Mouse (Mus musculus) megakaryocyte-erythroid progenitor cell, adult 5-6 weeks (primary cell): ENCODE measurements around the gene Efna1. TPM values are rescaled to one million over a fixed set of nuclear protein-coding genes. Genes with fewer than 3 reads are reported as not detected.

Source experiments
- ATAC-seq: replicated peaks from 2 replicates; pipeline ENCODE4 v1.8.0; 2016; ENCODE audit warnings: mild to moderate bottlenecking, inconsistent platforms; ENCODE audit not compliant: severe bottlenecking, poor library complexity, low FRiP score, low TSS enrichment
- total RNA-seq, 2 experiments: library from RNA; stranded (forward) in 1 of 2; stranded (reverse) in 1 of 2; fragments of 200-1000, 215-1000 nt in 1 of 2; fragments of >200 nt in 1 of 2; fragmentation: Nextera tagmentation in 1 of 2; gene quantifications; 2 replicates each; pipeline ENCODE4 v1.2.3; 2014 to 2017

Efna1 gene
- total RNA-seq (2014; fragmentation: Nextera tagmentation) = not detected in 2 replicates
- total RNA-seq (2017) = not detected in 2 replicates

- no peak for ATAC-seq
Measured at GRCm38 (mm10) chr3:89280606-89281511, at the start of gene Efna1. Efna1 (minus strand) TSS chr3:89281142.

- ATAC-seq = no peak
Measured at GRCm38 (mm10) chr3:89330346-89330745, 49.4 kb upstream of the Efna1 start.

DNA sequence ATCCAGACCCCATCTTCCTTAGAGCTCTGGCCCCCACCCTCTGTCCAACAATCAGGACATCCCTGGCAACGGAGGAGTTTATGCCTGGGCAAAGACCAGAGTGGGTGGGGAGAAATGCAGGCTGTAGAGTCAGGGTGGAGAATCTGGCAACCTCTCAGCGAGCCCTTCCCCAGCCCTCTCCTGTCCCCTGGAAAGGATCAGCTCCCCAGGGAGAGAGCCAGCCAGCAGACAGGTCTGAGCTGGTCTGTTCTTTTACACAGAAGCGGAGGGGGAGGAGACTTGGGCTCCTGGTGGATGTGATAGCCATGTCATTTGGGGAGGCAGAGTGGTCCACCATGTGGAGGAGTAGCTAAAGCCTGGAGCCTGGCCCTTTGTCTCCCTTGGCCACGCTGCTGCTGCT, 47.7 kb upstream of the Efna1 start:
- ATAC-seq = no peak

- no peak for ATAC-seq
Measured at GRCm38 (mm10) chr3:89327371-89327870, 46.5 kb upstream of the Efna1 start.

DNA sequence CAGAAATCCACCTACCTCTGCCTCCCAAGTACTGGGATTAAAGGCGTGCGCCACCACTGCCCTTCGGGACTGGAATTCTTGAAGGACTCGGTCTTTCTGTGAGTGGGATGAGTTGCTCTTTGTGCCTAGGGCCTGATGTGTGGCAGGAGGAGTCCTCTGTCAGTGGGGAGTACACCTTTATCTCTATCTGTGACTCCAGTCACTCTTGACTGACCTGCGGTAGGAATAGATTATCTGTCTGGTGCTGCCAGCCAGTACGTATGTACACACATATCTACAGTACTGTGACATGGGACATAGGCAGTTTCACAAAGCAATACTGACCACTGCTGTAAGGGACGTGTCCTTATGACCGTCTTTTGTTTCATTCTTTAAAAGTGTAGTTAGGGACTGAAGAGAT, 44.9 kb upstream of the Efna1 start:
- ATAC-seq = peak; percentile 55; the same call in 1 of the 2 replicates

DNA sequence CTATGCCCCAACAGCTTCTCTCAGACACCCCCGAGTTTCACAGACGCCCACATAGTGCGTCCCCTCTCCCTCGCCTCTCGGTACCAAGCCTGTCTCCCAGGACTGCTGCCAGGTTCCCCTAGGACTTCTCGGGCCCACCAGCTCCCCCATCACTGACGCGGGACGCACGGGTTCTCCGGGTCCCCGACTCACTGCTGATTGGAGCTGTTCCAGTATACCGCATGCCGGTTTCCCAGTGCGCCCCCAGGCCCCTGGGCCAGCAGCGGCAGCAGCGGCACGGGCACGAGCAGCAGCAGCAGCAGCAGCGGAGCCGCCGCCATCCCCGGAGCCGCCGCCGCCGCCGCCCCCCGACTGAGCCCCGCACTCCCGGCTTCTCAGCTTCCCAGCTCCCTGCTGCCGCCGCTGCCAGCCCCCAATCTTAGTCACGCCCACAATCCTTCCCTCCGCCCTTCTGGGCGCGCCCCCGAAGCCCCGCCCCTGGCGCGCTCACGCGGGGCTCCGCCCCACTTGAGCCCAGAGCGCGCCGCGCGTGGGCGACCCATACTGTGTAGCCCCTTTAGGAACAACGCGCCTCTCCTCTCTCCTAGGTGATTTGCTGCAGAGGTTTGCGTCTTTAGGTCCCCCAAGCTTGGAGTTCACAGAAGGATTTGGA, 41.7 kb upstream of the Efna1 start, which contains the start of gene Efna3:
TSS of gene Efna3 (minus strand) at position 452 of the 652 bp plus-strand sequence.
- no peak for ATAC-seq

GRCm38 (mm10) chr3:89322131-89322500, 41.2 kb upstream of the Efna1 start:
- ATAC-seq = no peak

DNA sequence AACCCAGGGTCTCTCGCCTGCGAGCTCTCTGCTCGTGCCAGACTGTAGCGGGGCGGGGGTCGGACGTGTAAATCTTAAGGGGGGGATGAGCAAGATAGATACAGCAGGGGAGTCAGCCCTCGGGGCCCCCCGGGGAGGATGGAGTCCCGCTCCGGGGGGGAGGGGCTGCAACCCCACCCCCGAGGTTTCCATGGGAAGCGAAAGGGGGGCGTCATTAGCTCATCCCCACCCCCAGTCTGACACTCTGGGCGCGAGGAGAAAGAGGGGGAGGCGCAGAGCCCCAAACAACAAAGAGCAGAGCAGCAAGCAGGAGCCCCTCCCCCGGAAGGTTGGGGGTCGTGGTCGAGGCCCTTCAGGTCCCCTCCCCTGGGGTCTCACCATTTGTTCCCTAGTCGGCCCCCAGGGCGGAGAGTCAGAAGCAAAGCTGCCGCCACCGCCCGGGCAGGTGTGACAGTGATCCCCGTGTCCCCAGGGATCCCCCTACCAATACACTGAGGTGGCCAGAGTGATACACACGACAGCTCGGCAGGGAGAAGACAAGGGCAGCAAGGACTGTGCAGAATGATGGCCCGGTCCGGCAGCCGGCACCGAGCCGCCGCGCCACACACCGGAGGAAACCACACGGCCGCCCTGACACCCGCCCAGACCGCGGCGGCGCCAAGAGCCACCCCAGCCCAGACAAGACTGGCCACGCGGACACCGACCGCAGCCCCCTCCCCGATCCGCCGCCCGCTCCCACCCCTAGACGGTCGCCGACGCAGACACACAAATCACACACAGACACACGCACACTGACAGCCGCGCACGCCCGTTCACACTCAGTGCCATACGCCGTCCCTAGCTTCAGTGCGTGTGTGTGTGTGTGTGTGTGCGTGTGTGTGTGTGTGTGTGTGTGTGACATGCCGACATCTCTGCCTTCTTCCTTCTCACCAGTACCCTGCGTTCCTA, 40.5 kb upstream of the Efna1 start:
- no peak for ATAC-seq

GRCm38 (mm10) chr3:89320581-89321182, 39.7 kb upstream of the Efna1 start:
- no peak for ATAC-seq

GRCm38 (mm10) chr3:89319591-89320350, 38.8 kb upstream of the Efna1 start:
- no peak for ATAC-seq

DNA sequence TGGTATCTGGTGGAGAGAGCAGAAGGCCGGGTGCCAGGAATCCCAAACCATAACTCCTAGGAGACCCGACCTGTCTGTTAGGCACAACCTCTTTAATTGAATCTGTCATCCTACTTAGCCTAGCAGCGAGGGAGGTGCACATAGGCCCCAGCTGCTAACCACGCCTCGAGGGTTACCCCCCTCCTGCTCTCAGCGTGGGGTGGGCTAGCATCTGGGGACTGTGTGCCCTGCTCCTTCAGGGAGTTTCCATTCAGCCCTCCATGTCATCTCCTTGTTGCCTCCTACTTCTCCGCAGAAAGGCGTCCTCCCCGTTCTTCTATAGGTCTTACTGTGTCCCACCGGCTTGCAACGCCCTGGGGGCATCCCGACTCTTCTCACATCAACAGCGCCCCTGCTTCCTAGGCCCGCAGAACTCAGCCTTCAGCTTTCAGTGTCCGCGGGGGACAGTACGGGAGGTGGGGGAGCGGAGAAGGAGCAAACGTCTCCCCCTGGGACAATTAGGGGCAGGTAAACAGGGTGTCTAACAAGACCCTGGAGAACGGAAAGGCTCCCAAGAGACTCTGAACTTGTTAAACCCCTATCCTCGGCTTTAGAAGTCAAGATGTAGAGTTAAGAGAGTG, 38.1 kb upstream of the Efna1 start:
- ATAC-seq = no peak

DNA sequence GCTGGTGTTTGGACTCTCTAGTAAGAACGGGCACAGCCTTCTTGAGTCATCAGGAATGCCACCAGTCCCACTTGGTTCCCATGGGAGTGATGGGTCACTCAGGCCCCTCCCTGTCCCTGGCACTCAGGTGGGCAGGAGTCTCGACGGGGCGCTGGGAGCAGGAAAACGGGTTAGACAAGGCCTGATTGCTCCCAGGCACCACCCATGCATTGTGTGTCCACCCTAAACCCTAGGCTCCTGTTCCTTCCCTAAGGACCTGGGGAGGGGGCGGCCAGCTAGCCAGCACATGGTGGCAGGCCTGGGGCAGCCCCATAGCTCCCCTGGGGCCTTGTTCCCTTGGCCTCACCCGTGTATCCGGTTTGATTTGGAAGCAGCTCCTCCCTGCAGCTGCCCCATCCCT, 37.4 kb upstream of the Efna1 start:
- no peak for ATAC-seq

DNA sequence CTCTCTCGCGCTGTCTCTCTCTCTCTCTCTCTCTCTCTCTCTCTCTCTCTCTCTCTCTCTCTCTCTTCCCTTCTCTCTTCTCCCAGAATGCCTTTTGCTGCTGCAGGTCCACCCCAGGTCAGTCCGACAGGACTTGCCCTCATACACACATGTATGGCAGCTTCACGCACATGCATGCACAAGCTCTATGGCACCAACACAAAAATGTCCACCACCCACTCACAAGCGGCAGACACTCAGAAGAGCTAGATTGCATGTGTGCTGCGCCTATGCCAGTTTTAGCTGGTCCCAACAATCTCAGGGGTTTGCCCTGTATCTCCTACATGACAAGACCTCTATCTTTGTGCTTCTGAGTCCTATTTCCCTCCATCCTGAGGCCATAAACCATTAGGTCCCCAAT, 36.3 kb upstream of the Efna1 start:
- no peak for ATAC-seq

GRCm38 (mm10) chr3:89316833-89317232, 35.9 kb upstream of the Efna1 start:
- peak; percentile 63 for ATAC-seq

- ATAC-seq = no peak
Measured at GRCm38 (mm10) chr3:89315930-89316831, 35.2 kb upstream of the Efna1 start.

DNA sequence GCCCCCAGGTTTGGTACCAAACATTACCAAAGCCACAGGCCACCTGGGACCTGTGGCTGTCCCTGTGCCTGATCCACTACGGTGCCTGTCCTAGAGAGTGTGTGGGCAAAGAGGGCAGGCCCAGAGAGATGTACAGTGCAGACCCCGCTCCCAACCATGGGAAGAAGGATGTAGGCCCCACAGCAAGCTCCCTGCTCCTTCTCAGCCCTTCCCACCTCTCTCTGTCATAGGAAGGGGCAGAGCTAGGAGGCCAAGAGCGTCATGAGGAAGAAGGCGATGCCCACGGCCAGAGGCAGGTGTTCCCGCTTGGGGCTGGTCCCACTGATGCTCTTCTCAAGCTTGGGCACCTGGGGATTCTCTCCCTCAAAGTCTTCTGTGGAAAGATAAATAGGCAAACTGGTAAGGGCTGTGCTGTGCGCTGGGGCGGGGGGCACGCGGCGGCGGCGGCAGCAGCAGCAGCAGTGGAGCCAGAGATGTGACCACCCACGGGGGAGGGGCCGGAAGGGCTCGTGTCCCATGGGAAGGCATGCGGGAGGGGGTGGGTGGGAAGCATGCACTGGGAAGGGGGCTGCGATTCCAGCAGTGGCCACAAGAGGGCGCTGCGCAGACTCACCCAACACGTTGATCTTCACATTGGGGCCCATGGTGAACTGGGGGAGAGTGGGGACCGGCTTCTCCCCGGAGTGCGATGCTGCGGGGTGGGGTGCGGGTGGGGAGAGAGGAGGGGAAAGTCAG, 34.4 kb upstream of the Efna1 start:
- ATAC-seq = peak; percentile 33; the same call in 1 of the 2 replicates
